Mouse (Mus musculus): ENCODE results near the gene Tead2.

Gene Tead2

DNA sequence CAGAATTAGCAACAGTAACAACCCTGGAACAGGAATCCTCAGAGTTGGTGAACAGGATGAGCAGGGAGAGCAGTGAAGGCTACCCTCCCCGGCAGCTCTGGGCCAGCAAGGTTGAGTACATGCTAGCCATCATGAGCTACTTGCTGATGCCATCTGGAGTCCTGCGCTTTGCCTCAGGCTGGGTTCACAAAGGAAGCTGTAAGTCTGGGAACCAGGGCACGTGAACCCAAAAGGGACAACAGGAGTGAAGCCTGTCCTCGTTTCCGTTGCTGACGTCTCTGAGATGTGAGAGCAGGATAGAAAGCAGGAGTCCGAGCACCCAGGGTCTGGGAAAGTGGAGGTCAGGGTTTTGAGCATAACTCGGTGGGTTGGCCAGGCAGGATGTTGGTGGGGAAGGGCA is 43.7 kb downstream of the Tead2 start:
- DNase-seq (ENCODE audit: low spot score), result no peak

GRCm38 (mm10) chr7:45262266-45262665 is 46.7 kb downstream of the Tead2 start:
- DNase-seq (ENCODE audit: low spot score), result no peak

- no peak for DNase-seq (ENCODE audit: low spot score)
Measured at GRCm38 (mm10) chr7:45263006-45263607, 47.6 kb downstream of the Tead2 start.

DNA sequence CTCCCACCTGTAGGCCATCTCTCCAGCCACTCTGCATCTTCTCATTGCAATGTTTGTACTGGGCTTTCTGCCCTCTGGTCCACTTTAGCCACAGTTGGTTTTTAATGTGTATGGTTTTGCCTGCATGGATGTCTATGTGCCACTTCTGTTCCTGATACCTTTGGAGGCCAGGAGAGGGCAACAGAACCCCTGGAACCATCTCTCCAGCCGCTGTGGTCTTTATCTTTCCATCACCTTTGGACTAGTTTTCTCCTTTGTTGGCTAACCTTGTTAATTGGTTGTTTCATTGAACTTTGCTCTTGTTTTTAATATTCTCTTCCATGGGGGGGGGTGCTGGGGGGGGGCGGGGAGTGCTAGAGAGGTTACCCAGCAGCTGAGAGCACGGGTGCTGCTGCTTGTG is 48.8 kb downstream of the Tead2 start:
- DNase-seq (ENCODE audit: low spot score), result no peak

GRCm38 (mm10) chr7:45265518-45265917 is 50.0 kb downstream of the Tead2 start:
- no peak for DNase-seq (ENCODE audit: low spot score)

DNA sequence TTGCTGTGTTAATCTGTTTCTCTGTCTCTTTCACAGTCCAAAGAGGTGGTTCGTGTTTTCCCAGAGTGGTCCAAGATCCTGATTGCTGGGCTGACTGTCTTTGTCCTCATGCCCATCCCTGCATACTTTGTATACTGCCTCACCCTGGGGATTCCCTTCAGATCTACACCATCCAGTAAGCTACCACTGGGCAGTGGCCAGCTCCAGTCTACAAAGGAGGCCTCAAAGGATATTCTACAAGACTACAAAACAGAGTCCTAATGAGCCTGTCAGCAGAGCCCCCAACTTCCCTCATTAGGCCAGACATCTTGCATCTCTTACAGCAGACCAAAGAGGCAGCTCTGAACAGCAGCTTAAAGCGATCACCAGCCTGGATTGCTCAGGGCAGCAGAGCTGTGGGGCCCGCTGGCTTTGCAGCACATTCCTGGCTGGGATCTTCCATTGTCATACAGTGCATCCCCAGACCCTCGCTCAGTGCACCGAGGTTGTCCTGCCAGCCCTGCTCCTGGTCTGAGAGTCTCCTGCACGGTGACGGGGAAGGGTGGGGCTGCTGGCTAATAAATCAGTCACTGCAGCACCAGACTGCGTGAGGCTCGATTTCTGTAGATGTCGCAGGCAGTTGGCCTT is 57.3 kb downstream of the Tead2 start:
- no peak for DNase-seq (ENCODE audit: low spot score)

GRCm38 (mm10) chr7:45273672-45274071 is 58.1 kb downstream of the Tead2 start:
- DNase-seq (ENCODE audit: low spot score), result no peak

DNA sequence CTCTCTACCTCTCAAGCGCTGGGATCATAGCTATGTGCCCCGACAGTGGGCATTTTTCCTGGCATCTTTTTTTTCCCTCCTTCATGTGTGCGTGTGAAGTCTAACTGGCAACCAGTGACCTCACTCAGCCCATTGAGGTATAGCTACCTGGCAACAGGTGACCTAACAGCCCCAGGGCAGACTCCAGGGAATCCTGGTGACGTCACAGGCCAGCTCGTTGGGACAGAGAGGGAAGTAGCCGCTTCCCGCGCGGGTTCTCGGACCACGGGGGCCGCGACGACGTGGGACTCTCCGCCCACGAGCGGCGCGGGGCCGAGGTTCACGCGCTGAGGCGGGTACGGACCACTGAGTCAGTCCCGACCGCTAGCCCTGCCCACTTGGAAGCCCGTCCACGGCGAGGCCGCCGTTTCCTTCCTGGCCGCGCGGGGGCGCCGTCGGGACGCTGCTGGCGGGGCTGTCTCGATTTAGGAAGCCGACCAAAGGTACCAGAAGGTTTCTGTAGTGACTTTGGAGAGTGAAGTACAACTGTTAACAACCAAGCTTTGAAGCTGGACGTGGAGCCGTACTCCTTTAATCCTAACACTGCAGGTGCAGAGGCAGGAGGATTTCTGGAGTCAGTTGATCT is 61.7 kb downstream of the Tead2 start, which contains the start of gene Slc6a21:
Slc6a21 (plus strand) TSS at position 378 of the 625 bp plus-strand sequence.
- DNase-seq (ENCODE audit: low spot score), result peak; percentile 80
